Mouse (Mus musculus) lung, embryonic 16.5 days (tissue): ENCODE results near the gene Map4k5. TPM values are rescaled to one million over a fixed set of nuclear protein-coding genes. Genes with fewer than 3 reads are reported as not detected.

Source experiments
- ATAC-seq: fragments of 200-750 bp; cut with Nextera tagmentation; 2 replicates; pipeline ENCODE4 v1.8.0; 2017; ENCODE audit warnings: low read depth, mild to moderate bottlenecking, moderate library complexity
- H3K27ac ChIP-seq: fragments of 300-500 bp; sonication (generic); 2 replicates; pipeline ENCODE4 v1.5.1; 2014; ENCODE audit warnings: mild to moderate bottlenecking, control low read depth, low read length
- H3K27me3 ChIP-seq: fragments of 300-500 bp; sonication (generic); 2 replicates; pipeline ENCODE4 v1.6.1; 2014; ENCODE audit warnings: low read depth, low read length, mixed read lengths; ENCODE audit not compliant: control insufficient read depth, insufficient read depth
- H3K36me3 ChIP-seq: fragments of 300-500 bp; sonication (generic); 2 replicates; pipeline ENCODE4 v1.6.1; 2014; ENCODE audit warnings: low read length; ENCODE audit not compliant: control insufficient read depth, insufficient read depth
- H3K4me1 ChIP-seq: fragments of 300-500 bp; sonication (generic); replicated peaks from 2 replicates; pipeline ENCODE4 v1.6.1; 2014; ENCODE audit warnings: low read length, mixed read lengths; ENCODE audit not compliant: control insufficient read depth, insufficient read depth
- H3K4me2 ChIP-seq: fragments of 300-500 bp; sonication (generic); 2 replicates; pipeline ENCODE4 v1.6.1; 2014; ENCODE audit warnings: low read depth, low read length, control low read depth
- H3K4me3 ChIP-seq: fragments of 300-500 bp; sonication (generic); 2 replicates; pipeline ENCODE4 v1.5.1; 2014; ENCODE audit warnings: mild to moderate bottlenecking, low read length, control low read depth
- H3K9ac ChIP-seq: fragments of 300-500 bp; sonication (generic); 2 replicates; pipeline ENCODE4 v1.6.1; 2014; ENCODE audit warnings: low read length, control low read depth
- H3K9me3 ChIP-seq: fragments of 300-500 bp; sonication (generic); 2 replicates; pipeline ENCODE4 v1.6.1; 2016; ENCODE audit warnings: low read length; ENCODE audit not compliant: control insufficient read depth
- WGBS: fragments of 180-500 bp; shearing (Covaris S2); extraction: QIAGEN DNeasy Blood & Tissue Kit; methylation state at CpG from one replicate; pipeline ENCODE4 v1.1.7; 2014; 5-methylcytosine and 5-hydroxymethylcytosine counted together
- polyA plus RNA-seq: library from polyadenylated mRNA; unstranded; fragments of >200 nt; fragmentation: Nextera tagmentation; extraction: Ambion mirVana; gene quantifications from 2 replicates; pipeline ENCODE4 v1.2.1, GENCODE M21; 2015

The Map4k5 gene
- polyA plus RNA-seq, 1 experiment from 2014 or later: 30.8 TPM

DNA sequence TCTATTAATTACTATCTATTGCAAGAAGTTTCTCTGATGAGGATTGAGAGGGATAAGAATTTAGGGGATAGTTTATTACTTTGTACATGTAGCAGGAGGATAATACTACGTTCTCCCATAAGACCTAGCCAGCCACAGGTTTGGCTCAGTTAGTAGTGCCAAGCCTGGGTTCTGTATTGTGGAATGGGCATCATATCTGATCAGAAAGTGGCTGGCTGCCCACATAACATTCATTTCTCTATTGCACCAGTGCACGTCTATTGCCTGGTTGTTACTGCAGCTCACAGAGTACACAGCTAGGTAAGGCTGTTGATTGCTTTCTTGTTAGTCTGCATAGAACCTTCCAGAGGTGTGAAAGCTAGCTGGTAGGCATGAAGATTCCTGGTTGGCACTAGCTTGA, 24.9 kb upstream of the Map4k5 start:
- 80% methylated on average over 2 of the region's 2 CpGs for WGBS
- H3K27me3 ChIP-seq: no peaks in the 10 kb centered on the region
- H3K9me3 ChIP-seq: no peaks in the 10 kb centered on the region
- ATAC-seq: no peak
- H3K4me1 ChIP-seq: no peaks in the 10 kb centered on the region
- no peak overlapping the region for H3K27ac ChIP-seq
- H3K4me2 ChIP-seq: no peak overlapping the region
- no peaks in the 10 kb centered on the region for H3K36me3 ChIP-seq
- no peak overlapping the region for H3K4me3 ChIP-seq
- no peak overlapping the region for H3K9ac ChIP-seq

DNA sequence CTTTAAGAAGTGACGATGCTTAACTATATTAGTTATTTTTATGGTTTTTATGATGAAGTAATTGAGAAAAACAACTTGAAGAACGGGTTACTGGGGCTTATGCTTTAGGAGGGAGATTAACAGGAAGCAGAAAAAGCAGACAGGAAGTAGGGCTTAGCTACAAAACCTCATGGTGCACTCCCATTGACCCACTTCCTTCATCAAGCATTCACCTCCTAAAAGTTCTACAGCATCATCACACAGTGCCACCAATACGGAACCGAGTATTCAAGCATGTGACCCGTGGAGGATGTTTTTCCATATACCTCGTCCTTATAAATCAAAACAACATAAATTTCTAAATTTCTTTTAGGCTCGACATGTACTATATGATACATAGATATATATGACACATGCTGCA, 19.7 kb upstream of the Map4k5 start:
- no peak overlapping the region for H3K27ac ChIP-seq
- WGBS: 81% methylated on average over 7 of the region's 7 CpGs
- H3K4me3 ChIP-seq: no peak overlapping the region
- no peak overlapping the region for H3K4me2 ChIP-seq
- H3K9me3 ChIP-seq: no peaks in the 10 kb centered on the region
- H3K27me3 ChIP-seq: no peaks in the 10 kb centered on the region
- peaks cover 5% of the 10 kb centered on the region; the same call in 1 of the 2 replicates for H3K4me1 ChIP-seq
- H3K9ac ChIP-seq: no peak overlapping the region
- ATAC-seq: no peak
- H3K36me3 ChIP-seq: no peaks in the 10 kb centered on the region

DNA sequence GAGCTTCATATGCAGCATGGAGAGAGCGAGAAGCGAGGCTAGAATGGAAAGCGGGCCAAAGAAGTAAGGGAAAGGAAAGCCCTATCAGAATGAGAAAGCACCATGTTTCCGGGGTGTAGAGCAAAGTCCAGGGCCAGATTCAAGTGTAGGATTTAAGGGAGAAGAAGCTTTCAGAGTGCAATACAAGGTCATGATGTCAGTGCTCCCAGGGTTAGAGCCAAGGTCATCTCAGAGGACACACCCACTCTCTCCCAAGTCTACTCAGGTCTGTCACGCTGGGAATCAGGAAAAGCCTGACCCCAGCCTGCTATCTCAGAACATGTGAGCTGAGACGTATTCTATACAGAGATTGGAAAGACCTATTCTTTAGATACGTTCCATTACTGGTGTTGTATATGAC, 18.9 kb upstream of the Map4k5 start:
- no peak overlapping the region for H3K9ac ChIP-seq
- no peak overlapping the region for H3K27ac ChIP-seq
- H3K27me3 ChIP-seq: no peaks in the 10 kb centered on the region
- no peak overlapping the region for H3K4me2 ChIP-seq
- H3K9me3 ChIP-seq: no peaks in the 10 kb centered on the region
- ATAC-seq: no peak
- no peak overlapping the region for H3K4me3 ChIP-seq
- no peaks in the 10 kb centered on the region for H3K36me3 ChIP-seq
- peaks cover 9% of the 10 kb centered on the region; the same call in 1 of the 2 replicates for H3K4me1 ChIP-seq
- 79% methylated on average over 7 of the region's 7 CpGs for WGBS

DNA sequence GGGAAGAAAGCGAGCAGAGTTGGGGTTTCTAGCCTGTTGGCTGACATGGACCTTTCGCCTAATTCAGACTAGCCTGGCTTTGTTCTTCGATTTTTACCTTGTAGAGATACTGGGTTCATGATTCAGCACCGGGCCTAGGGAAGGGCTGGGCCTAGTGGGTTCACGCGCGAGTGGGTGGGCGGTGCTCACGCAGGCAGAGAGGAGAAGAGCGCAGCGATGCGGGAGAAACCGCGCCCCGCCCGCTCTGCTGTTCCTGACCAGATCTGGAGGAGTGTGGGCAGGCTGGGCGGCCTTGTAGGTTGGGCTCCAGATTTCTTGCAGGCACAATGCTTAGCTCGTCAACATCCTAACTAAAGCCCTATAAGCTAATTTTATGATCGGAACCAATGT, 15.5 kb upstream of the Map4k5 start:
- 43% methylated on average over 19 of the region's 19 CpGs for WGBS
- Histone ChIP-seq H3K27ac (no peak overlapping the region), H3K4me1 (peaks cover 9% of the 10 kb centered on the region; the same call in 1 of the 2 replicates), H3K9me3 (no peaks in the 10 kb centered on the region), H3K36me3 (no peaks in the 10 kb centered on the region), H3K4me3 (no peak overlapping the region), H3K27me3 (no peaks in the 10 kb centered on the region), H3K9ac (no peak overlapping the region), H3K4me2 (peak overlapping the region; percentile 57)
- no peak for ATAC-seq

DNA sequence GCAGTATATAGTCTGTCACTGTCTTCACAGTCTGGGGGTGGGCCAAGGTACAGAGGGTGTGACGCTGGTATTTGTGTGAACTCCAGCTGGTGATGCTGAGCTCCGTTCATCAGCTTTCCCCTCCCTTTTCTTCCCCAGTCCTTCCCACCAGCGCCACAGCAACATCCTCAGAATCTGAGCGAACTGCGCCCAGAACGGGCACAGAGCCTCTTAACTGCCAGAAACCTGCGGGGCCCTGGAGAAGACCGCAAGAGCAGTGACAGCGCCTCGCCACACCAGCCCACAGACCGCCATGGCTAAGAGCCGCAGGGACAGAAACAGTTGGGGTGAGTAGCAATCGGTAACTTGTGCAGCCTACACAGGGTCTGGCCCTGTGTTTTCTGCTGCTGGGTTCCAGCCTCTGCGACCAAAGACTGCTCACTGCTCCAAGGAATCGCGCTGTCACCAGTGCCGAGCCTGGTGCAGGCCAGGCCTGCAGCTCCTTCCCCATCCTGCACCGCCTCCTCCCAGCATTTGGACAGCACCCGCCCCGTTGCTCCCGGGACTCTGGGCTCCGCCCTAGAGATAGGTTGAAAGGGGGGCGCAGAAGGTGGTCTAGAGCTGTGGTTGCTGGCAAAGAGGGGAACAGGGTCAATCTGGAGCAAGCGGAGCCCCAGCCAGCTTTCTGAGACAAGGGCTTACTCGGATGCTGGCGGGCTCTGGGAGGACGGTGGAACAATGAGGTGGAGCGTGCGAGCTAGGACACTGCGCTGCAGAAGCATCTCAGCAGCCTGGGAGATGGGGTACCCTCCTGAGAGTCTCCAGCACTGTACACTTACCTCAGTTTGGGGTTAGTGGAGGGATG, 14.9 kb upstream of the Map4k5 start:
- Histone ChIP-seq H3K9ac (0 out of 2 replicates have a peak overlapping the region, but pooled peaks have one; percentile 11), H3K4me2 (peak overlapping the region; percentile 57), H3K36me3 (no peaks in the 10 kb centered on the region), H3K27me3 (no peaks in the 10 kb centered on the region), H3K27ac (no peak overlapping the region), H3K4me1 (peaks cover 9% of the 10 kb centered on the region; the same call in 1 of the 2 replicates), H3K4me3 (peak overlapping the region; percentile 32), H3K9me3 (no peaks in the 10 kb centered on the region)
- peak; percentile 68; the same call in 1 of the 2 replicates for ATAC-seq
- WGBS: 8% methylated on average over 30 of the region's 30 CpGs

DNA sequence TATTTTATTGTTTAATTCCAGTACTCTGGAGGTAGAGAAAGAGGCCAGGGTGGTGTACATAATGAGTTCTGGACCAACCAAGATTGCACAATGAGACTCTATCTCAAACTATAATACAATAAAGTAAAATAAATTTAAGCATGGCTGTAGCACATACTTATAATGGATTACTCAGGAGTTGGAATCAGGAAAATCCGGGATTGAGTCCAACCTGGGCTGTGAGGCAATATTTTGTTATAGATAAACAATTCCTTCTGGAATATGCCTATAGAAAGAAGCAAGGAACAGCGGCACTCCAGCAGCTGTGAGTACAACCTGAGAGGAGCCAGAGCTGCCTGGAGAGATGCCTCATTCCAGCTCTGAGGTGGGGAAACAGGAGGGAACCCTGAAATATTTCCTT, 12.0 kb upstream of the Map4k5 start:
- peaks cover 9% of the 10 kb centered on the region; the same call in 1 of the 2 replicates for H3K4me1 ChIP-seq
- no peaks in the 10 kb centered on the region for H3K27me3 ChIP-seq
- H3K36me3 ChIP-seq: no peaks in the 10 kb centered on the region
- no peak overlapping the region for H3K9ac ChIP-seq
- H3K4me3 ChIP-seq: no peak overlapping the region
- no peak overlapping the region for H3K27ac ChIP-seq
- H3K4me2 ChIP-seq: no peak overlapping the region
- ATAC-seq: no peak
- no peaks in the 10 kb centered on the region for H3K9me3 ChIP-seq
- 48% methylated on average over 2 of the region's 2 CpGs for WGBS

DNA sequence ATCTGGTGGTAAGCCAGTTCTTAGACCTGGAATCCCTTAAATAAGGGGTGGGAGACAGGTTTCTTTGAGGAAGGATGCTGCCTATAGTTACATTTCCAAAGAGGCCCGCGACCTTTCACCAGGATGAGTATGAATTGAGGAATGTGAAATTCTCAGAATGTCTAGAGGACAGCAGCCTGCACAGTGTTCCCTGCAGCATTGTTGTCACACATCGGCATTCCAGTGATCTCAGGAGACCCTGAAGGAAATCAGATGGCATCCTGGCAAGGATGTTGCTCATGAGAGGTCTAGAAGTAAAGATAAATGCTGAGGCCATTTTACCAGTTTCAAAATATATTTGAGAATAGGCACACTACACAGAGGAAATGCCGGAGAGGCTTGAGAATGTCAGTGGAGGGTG, 5.1 kb upstream of the Map4k5 start:
- Histone ChIP-seq H3K36me3 (no peaks in the 10 kb centered on the region), H3K4me2 (no peak overlapping the region), H3K27me3 (no peaks in the 10 kb centered on the region), H3K4me3 (no peak overlapping the region), H3K4me1 (peaks cover 4% of the 10 kb centered on the region), H3K9me3 (no peaks in the 10 kb centered on the region), H3K9ac (no peak overlapping the region), H3K27ac (no peak overlapping the region)
- ATAC-seq: no peak
- 78% methylated on average over 4 of the region's 4 CpGs for WGBS

DNA sequence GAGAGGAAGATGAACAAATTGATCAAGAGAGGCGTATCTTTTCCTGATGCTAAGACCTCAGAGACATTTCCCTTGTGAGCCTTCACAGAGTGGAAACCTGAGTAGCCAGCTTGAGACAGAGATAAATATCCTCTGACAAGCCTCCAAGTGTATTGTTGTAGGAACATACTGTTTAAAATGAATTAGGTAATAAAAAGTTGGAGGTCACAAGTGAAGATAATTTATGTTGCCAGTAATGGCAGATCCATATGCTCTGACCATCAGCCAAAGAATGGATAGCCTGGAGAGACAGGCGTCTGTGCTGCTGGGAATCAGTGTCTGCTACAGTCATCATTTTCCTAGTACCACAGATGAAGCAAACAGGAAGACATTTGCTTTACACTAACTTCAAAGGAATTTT, 2.0 kb upstream of the Map4k5 start:
- H3K4me3 ChIP-seq: no peak overlapping the region
- ATAC-seq: no peak
- no peaks in the 10 kb centered on the region for H3K27me3 ChIP-seq
- no peak overlapping the region for H3K4me2 ChIP-seq
- peak overlapping the region; percentile 36; the same call in 1 of the 2 replicates for H3K27ac ChIP-seq
- WGBS: 39% methylated on average over 2 of the region's 2 CpGs
- H3K36me3 ChIP-seq: no peaks in the 10 kb centered on the region
- H3K9ac ChIP-seq: no peak overlapping the region
- peaks cover 19% of the 10 kb centered on the region for H3K4me1 ChIP-seq
- H3K9me3 ChIP-seq: no peaks in the 10 kb centered on the region

DNA sequence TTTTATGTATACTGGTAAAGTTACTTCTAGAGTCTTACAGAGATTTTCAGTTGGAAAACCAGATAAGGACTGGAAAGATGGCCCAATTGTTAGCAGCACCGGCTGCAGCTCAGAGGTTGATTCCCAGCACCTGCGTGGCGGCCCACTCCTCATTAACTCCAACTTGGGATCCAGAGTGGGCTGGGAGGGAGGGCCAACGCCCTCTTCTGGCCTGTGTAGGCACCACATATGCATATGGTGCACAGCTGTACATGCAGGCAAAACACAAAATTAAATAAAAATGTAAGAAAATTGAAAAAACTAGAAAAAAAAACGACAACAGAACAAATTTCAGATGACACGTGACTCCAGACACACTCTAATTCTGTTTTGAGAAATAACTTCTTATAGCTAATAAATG, 927 bp upstream of the Map4k5 start:
- Histone ChIP-seq H3K36me3 (no peaks in the 10 kb centered on the region), H3K9ac (no peak overlapping the region), H3K27ac (no peak overlapping the region), H3K4me3 (no peak overlapping the region), H3K9me3 (no peaks in the 10 kb centered on the region), H3K4me2 (no peak overlapping the region), H3K27me3 (no peaks in the 10 kb centered on the region), H3K4me1 (peaks cover 26% of the 10 kb centered on the region)
- WGBS: 60% methylated on average over 6 of the region's 6 CpGs
- no peak for ATAC-seq
